Mouse (Mus musculus) heart, embryonic 16.5 days (tissue): Measurements from ENCODE around the gene 1700028K03Rik. TPM values are rescaled to one million over a fixed set of nuclear protein-coding genes. Genes with fewer than 3 reads are reported as not detected.

Experiments used
- ATAC-seq: fragments of 200-750 bp; cut with Nextera tagmentation; replicated peaks from 2 replicates; pipeline ENCODE4 v1.8.0; 2017; ENCODE audit warnings: moderate number of reproducible peaks; ENCODE audit not compliant: insufficient read depth, low FRiP score; ENCODE audit errors: extremely low read depth
- H3K27ac ChIP-seq: fragments of 300-500 bp; sonication (generic); 2 replicates; pipeline ENCODE4 v1.5.1; 2014; ENCODE audit warnings: mild to moderate bottlenecking, low read length, control low read depth, moderate library complexity
- H3K27me3 ChIP-seq: fragments of 300-500 bp; sonication (generic); 2 replicates; pipeline ENCODE4 v1.6.1; 2014; ENCODE audit warnings: low read length, mixed read lengths; ENCODE audit not compliant: control insufficient read depth, insufficient read depth
- H3K36me3 ChIP-seq: fragments of 300-500 bp; sonication (generic); 2 replicates; pipeline ENCODE4 v1.6.1; 2014; ENCODE audit not compliant: control insufficient read depth, insufficient read depth
- H3K4me1 ChIP-seq: fragments of 300-500 bp; sonication (generic); 2 replicates; pipeline ENCODE4 v1.6.1; 2014; ENCODE audit warnings: low read length, mixed read lengths; ENCODE audit not compliant: control insufficient read depth, insufficient read depth
- H3K4me2 ChIP-seq: fragments of 300-500 bp; sonication (generic); 2 replicates; pipeline ENCODE4 v1.6.1; 2014; ENCODE audit warnings: low read depth, mild to moderate bottlenecking, control low read depth, low read length
- H3K4me3 ChIP-seq: fragments of 300-500 bp; sonication (generic); 2 replicates; pipeline ENCODE4 v1.5.1; 2014; ENCODE audit warnings: mild to moderate bottlenecking, control low read depth, low read length
- H3K9ac ChIP-seq: fragments of 300-500 bp; sonication (generic); 2 replicates; pipeline ENCODE4 v1.6.1; 2014; ENCODE audit warnings: low read length, control low read depth
- H3K9me3 ChIP-seq: fragments of 300-500 bp; sonication (generic); replicated peaks from 2 replicates; pipeline ENCODE4 v1.6.1; 2016; ENCODE audit warnings: low read length; ENCODE audit not compliant: control insufficient read depth
- WGBS: fragments of 180-500 bp; shearing (Covaris S2); extraction: QIAGEN DNeasy Blood & Tissue Kit; methylation state at CpG from one replicate; pipeline ENCODE4 v1.1.7; 2014; 5-methylcytosine and 5-hydroxymethylcytosine counted together
- polyA plus RNA-seq: library from polyadenylated mRNA; unstranded; fragments of >200 nt; fragmentation: Nextera tagmentation; extraction: Ambion mirVana; gene quantifications from 2 replicates; pipeline ENCODE4 v1.2.1, GENCODE M21; 2015

Gene 1700028K03Rik
- 0.04 and 0.07 TPM in 2 replicates for polyA plus RNA-seq

GRCm38 (mm10) chr5:107534581-107534980 is at the start of gene 1700028K03Rik:
Gene 1700028K03Rik, plus strand, starts transcription at chr5:107534709.
- ATAC-seq: no peak
- H3K4me1 ChIP-seq: no peaks in the 10 kb centered on the region
- no peaks in the 10 kb centered on the region for H3K36me3 ChIP-seq
- H3K4me3 ChIP-seq: no peak within 1 kb of the TSS
- WGBS: 72% methylated on average over 15 of the region's 15 CpGs
- H3K27ac ChIP-seq: no peak within 1 kb of the TSS
- no peaks in the 10 kb centered on the region for H3K9me3 ChIP-seq
- H3K4me2 ChIP-seq: no peak within 1 kb of the TSS
- H3K27me3 ChIP-seq: no peaks in the 10 kb centered on the region
- H3K9ac ChIP-seq: no peak within 1 kb of the TSS

GRCm38 (mm10) chr5:107488996-107489395 is 45.5 kb upstream of the 1700028K03Rik start:
- H3K27me3 ChIP-seq: no peaks in the 10 kb centered on the region
- 0 out of 2 replicates have a peak, but pooled peaks cover 2% of the 10 kb centered on the region for H3K4me1 ChIP-seq
- H3K36me3 ChIP-seq: no peaks in the 10 kb centered on the region
- no peak overlapping the region for H3K9ac ChIP-seq
- WGBS: 54% methylated on average over 4 of the region's 4 CpGs
- no peak overlapping the region for H3K27ac ChIP-seq
- no peaks in the 10 kb centered on the region for H3K9me3 ChIP-seq
- H3K4me3 ChIP-seq: no peak overlapping the region
- no peak overlapping the region for H3K4me2 ChIP-seq
- ATAC-seq: no peak

GRCm38 (mm10) chr5:107491036-107491435 is 43.5 kb upstream of the 1700028K03Rik start:
- 78% methylated on average over 9 of the region's 9 CpGs for WGBS
- H3K4me2 ChIP-seq: no peak overlapping the region
- ATAC-seq: no peak

GRCm38 (mm10) chr5:107492471-107492870 is 42.0 kb upstream of the 1700028K03Rik start:
- ATAC-seq: no peak

More at GRCm38 (mm10) chr5:107491036-107491435, 43.5 kb upstream of the 1700028K03Rik start:
- H3K27me3 ChIP-seq: no peaks in the 10 kb centered on the region
- no peak overlapping the region for H3K4me3 ChIP-seq
- H3K9ac ChIP-seq: no peak overlapping the region
- H3K27ac ChIP-seq: no peak overlapping the region
- 0 out of 2 replicates have a peak, but pooled peaks cover 2% of the 10 kb centered on the region for H3K4me1 ChIP-seq
- H3K36me3 ChIP-seq: peaks cover 2% of the 10 kb centered on the region; the same call in 1 of the 2 replicates
- peaks cover 4% of the 10 kb centered on the region; the same call in 1 of the 2 replicates for H3K9me3 ChIP-seq

GRCm38 (mm10) chr5:107494759-107495158 is 39.8 kb upstream of the 1700028K03Rik start:
- Histone ChIP-seq H3K27me3 (no peaks in the 10 kb centered on the region), H3K36me3 (peaks cover 2% of the 10 kb centered on the region; the same call in 1 of the 2 replicates), H3K4me1 (no peaks in the 10 kb centered on the region), H3K4me2 (no peak overlapping the region), H3K27ac (no peak overlapping the region), H3K9ac (no peak overlapping the region), H3K9me3 (peaks cover 4% of the 10 kb centered on the region; the same call in 1 of the 2 replicates), H3K4me3 (no peak overlapping the region)
- no peak for ATAC-seq
- 95% methylated on average over 5 of the region's 5 CpGs for WGBS

More at GRCm38 (mm10) chr5:107492471-107492870, 42.0 kb upstream of the 1700028K03Rik start:
- H3K4me3 ChIP-seq: no peak overlapping the region
- H3K9ac ChIP-seq: no peak overlapping the region
- no peak overlapping the region for H3K4me2 ChIP-seq
- peaks cover 4% of the 10 kb centered on the region; the same call in 1 of the 2 replicates for H3K9me3 ChIP-seq
- H3K36me3 ChIP-seq: peaks cover 2% of the 10 kb centered on the region; the same call in 1 of the 2 replicates
- H3K27me3 ChIP-seq: no peaks in the 10 kb centered on the region
- WGBS: 93% methylated on average over 2 of the region's 2 CpGs
- 0 out of 2 replicates have a peak, but pooled peaks cover 2% of the 10 kb centered on the region for H3K4me1 ChIP-seq
- no peak overlapping the region for H3K27ac ChIP-seq

GRCm38 (mm10) chr5:107496047-107496446 is 38.5 kb upstream of the 1700028K03Rik start:
- no peak overlapping the region for H3K27ac ChIP-seq
- H3K9ac ChIP-seq: no peak overlapping the region
- H3K4me1 ChIP-seq: no peaks in the 10 kb centered on the region
- peaks cover 2% of the 10 kb centered on the region; the same call in 1 of the 2 replicates for H3K36me3 ChIP-seq
- ATAC-seq: no peak
- H3K9me3 ChIP-seq: peaks cover 4% of the 10 kb centered on the region; the same call in 1 of the 2 replicates
- H3K4me3 ChIP-seq: no peak overlapping the region
- WGBS: 84% methylated on average over 2 of the region's 2 CpGs
- no peak overlapping the region for H3K4me2 ChIP-seq
- H3K27me3 ChIP-seq: no peaks in the 10 kb centered on the region

GRCm38 (mm10) chr5:107497519-107498501 is 36.7 kb upstream of the 1700028K03Rik start:
- H3K36me3 ChIP-seq: peaks cover 2% of the 10 kb centered on the region; the same call in 1 of the 2 replicates
- H3K4me3 ChIP-seq: no peak overlapping the region
- H3K27me3 ChIP-seq: no peaks in the 10 kb centered on the region
- H3K4me1 ChIP-seq: no peaks in the 10 kb centered on the region
- no peak for ATAC-seq
- no peak overlapping the region for H3K9ac ChIP-seq
- H3K4me2 ChIP-seq: no peak overlapping the region
- 76% methylated on average over 10 of the region's 10 CpGs for WGBS
- H3K27ac ChIP-seq: no peak overlapping the region
- peaks cover 4% of the 10 kb centered on the region; the same call in 1 of the 2 replicates for H3K9me3 ChIP-seq

GRCm38 (mm10) chr5:107498806-107499310 is 35.7 kb upstream of the 1700028K03Rik start:
- Histone ChIP-seq H3K9ac (no peak overlapping the region), H3K4me1 (no peaks in the 10 kb centered on the region), H3K36me3 (peaks cover 2% of the 10 kb centered on the region; the same call in 1 of the 2 replicates), H3K4me2 (no peak overlapping the region), H3K4me3 (no peak overlapping the region), H3K9me3 (peaks cover 4% of the 10 kb centered on the region; the same call in 1 of the 2 replicates), H3K27me3 (no peaks in the 10 kb centered on the region), H3K27ac (no peak overlapping the region)
- 82% methylated on average over 5 of the region's 5 CpGs for WGBS
- ATAC-seq: no peak
